Mouse (Mus musculus) MEL (cell line): ENCODE measurements around the gene Clrn1.

Experiments
- CTCF ChIP-seq, 3 experiments: IDR thresholded peaks in 2 of 3; conservative IDR thresholded peaks in 1 of 3; 2 replicates each; pipeline ENCODE4 v1.5.1; 2011 to 2012; ENCODE audit warnings: low read length in 3 of 3, low read depth in 2 of 3, mild to moderate bottlenecking in 2 of 3, improper control_type of control experiment in 1 of 3, inconsistent platforms in 1 of 3, mixed read lengths in 1 of 3, moderate library complexity in 1 of 3; ENCODE audit not compliant: control insufficient read depth in 1 of 3, insufficient read depth in 1 of 3, poor library complexity in 1 of 3, severe bottlenecking in 1 of 3
- GABPA ChIP-seq: IDR thresholded peaks from 2 replicates; pipeline ENCODE4 v1.6.1; 2012; ENCODE audit warnings: low read depth, mild to moderate bottlenecking, inconsistent platforms, low read length, improper control_type of control experiment, moderate library complexity
- KAT2A ChIP-seq: conservative IDR thresholded peaks from 2 replicates; pipeline ENCODE4 v1.6.1; 2012; ENCODE audit warnings: low read depth, low read length, improper control_type of control experiment, inconsistent platforms
- MAFK ChIP-seq: IDR thresholded peaks from 2 replicates; pipeline ENCODE4 v1.6.1; 2011; ENCODE audit warnings: low read depth, mild to moderate bottlenecking, low read length, improper control_type of control experiment, borderline replicate concordance
- MAZ ChIP-seq: IDR thresholded peaks from 2 replicates; pipeline ENCODE4 v1.6.1; 2012; ENCODE audit warnings: low read depth, mild to moderate bottlenecking, inconsistent platforms, low read length, improper control_type of control experiment
- MEF2A ChIP-seq: IDR thresholded peaks from 2 replicates; pipeline ENCODE4 v1.6.1; 2014; ENCODE audit warnings: low read depth, mild to moderate bottlenecking, inconsistent platforms, low read length, improper control_type of control experiment; ENCODE audit not compliant: poor library complexity, insufficient replicate concordance, severe bottlenecking; ENCODE audit errors: extremely low read depth
- MXI1 ChIP-seq: IDR thresholded peaks from 2 replicates; pipeline ENCODE4 v1.6.1; 2011; ENCODE audit warnings: mild to moderate bottlenecking, low read depth, low read length, improper control_type of control experiment
- NELFE ChIP-seq: IDR thresholded peaks from 2 replicates; pipeline ENCODE4 v1.6.1; 2011; ENCODE audit warnings: low read depth, low read length, improper control_type of control experiment
- POLR2A ChIP-seq, 2 experiments: IDR thresholded peaks; 2 replicates each; pipeline ENCODE4 v1.6.1; 2011 to 2012; ENCODE audit warnings: low read length in 2 of 2, mild to moderate bottlenecking in 2 of 2, control low read depth in 1 of 2, improper control_type of control experiment in 1 of 2, low read depth in 1 of 2, moderate library complexity in 1 of 2; ENCODE audit not compliant: control insufficient read depth in 1 of 2, insufficient read depth in 1 of 2, poor library complexity in 1 of 2
- RAD21 ChIP-seq: IDR thresholded peaks from 2 replicates; pipeline ENCODE4 v1.6.1; 2011; ENCODE audit warnings: mild to moderate bottlenecking, low read depth, low read length, improper control_type of control experiment
- SIN3A ChIP-seq: IDR thresholded peaks from 2 replicates; pipeline ENCODE4 v1.6.1; 2012; ENCODE audit warnings: low read length, improper control_type of control experiment, inconsistent platforms
- SMC3 ChIP-seq: IDR thresholded peaks from 2 replicates; pipeline ENCODE4 v1.6.1; 2011; ENCODE audit warnings: low read depth, low read length, improper control_type of control experiment

DNA sequence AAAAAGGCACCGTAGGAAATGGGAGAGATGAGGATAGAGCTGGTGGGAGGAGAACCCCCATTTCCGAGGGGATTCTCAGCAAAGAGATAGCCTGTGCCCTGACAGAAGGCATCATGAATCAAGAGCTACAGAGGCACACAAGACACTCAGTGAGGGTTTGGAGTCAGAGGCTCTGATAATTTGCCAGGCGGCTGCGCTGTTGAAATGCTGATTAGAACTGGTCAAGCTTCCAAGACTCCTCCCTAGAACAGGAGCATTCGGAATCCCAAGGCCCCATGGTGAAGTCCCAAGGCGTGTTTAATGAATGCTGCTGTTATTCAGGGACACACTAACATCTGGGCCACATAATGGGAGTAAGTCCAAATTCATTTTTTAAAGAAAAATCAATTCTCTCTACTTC lies 67.8 kb downstream of the Clrn1 start:
- TF ChIP-seq POLR2A (IDR thresholded peaks at IDR 0.05; ENCODE audit: control insufficient read depth in 1 of 2, insufficient read depth in 1 of 2, low read depth in 1 of 2, low read length in 2 of 2, poor library complexity in 1 of 2) (no peak), MEF2A (no peak), MXI1 (no peak), MAFK (no peak), MAZ (no peak), CTCF (IDR thresholded peaks at IDR 0.05 in 2 of 3, conservative IDR thresholded peaks at IDR 0.05 in 1 of 3; ENCODE audit: control insufficient read depth in 1 of 3, insufficient read depth in 1 of 3, low read depth in 2 of 3, low read length in 3 of 3, poor library complexity in 1 of 3, severe bottlenecking in 1 of 3) (no peak), KAT2A (no peak), RAD21 (no peak), SIN3A (no peak), GABPA (no peak), NELFE (no peak), SMC3 (no peak)
